Mouse (Mus musculus): ENCODE measurements around the gene Tas2r134. TPM values are rescaled to one million over a fixed set of nuclear protein-coding genes. Genes with fewer than 3 reads are reported as not detected.

Gene Tas2r134
- polyA plus RNA-seq, 1 experiment from 2014 or later: not detected

- no peak for ATAC-seq (ENCODE audit: low FRiP score, low read depth)
- Histone ChIP-seq H3K36me3 (no peaks in the 10 kb centered on the region), H3K4me1 (replicated peaks) (no peaks in the 10 kb centered on the region), H3K9ac (no peak overlapping the region), H3K4me2 (no peak overlapping the region), H3K9me3 (no peaks in the 10 kb centered on the region), H3K4me3 (no peak overlapping the region), H3K27ac (replicated peaks) (no peak overlapping the region), H3K27me3 (no peaks in the 10 kb centered on the region)
- 77% methylated on average over 5 of the region's 5 CpGs for WGBS
Observed at GRCm38 (mm10) chr2:51658288-51658687, 31.0 kb downstream of the Tas2r134 start.

- Histone ChIP-seq H3K36me3 (no peaks in the 10 kb centered on the region), H3K27ac (replicated peaks) (no peak overlapping the region), H3K9me3 (no peaks in the 10 kb centered on the region), H3K4me2 (no peak overlapping the region), H3K9ac (no peak overlapping the region), H3K4me3 (no peak overlapping the region), H3K27me3 (no peaks in the 10 kb centered on the region), H3K4me1 (replicated peaks) (no peaks in the 10 kb centered on the region)
- no peak for ATAC-seq (ENCODE audit: low FRiP score, low read depth)
- 84% methylated on average over 2 of the region's 2 CpGs for WGBS
Observed at GRCm38 (mm10) chr2:51674321-51674720, 47.0 kb downstream of the Tas2r134 start.

Data from hindbrain, embryonic 15.5 days (tissue).